Mouse (Mus musculus): Measurements from ENCODE around the gene Exosc8.
"Not testable (repeated sequence)": the region's sequence is repeated elsewhere in the genome, so short reads cannot be mapped to it uniquely, and the experiment has no call there.

The Exosc8 gene

DNA sequence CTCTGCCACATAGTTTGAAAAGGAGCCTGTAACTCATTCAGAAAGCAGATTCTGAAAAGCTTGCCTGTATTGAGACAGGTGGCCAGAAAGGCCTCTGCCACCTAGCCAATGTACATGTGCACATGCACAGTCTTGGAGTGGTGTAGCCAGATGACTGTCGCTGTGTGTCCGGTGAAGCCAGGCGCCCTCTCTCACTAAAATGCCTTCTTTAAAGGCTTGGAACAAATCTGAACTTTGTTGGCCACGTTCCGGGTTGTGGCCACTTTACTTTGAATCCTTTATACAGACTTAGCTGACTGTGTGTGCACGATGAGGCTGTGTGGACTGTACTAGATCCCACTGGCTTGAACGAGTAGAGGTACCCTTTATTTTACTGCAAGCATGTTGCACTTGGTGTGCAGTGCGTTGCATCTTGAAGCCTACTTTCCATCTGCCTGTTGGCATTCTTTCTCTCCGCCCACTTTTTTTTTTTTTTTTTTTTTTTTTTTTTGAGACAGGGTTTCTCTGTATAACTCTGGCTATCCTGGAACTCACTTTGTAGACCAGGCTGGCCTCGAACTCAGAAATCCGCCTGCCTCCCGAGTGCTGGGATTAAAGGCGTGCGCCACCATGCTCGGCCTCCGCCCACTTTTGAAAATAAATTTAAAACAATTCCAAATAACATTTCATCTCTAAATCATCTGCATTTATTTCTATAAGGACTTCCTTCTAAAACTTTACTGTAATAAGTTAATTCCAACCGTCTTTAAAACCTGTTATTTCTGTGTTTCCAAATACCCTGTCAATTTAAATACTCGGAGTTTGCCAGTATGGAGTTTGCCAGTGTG lies 1.1 kb upstream of the Exosc8 start:
- DNase-seq (ENCODE audit: low read depth, low spot score) = no peak

- peak; percentile 78 for DNase-seq (ENCODE audit: low read depth, low spot score)
These were observed 564 bp downstream of the Exosc8 start for GRCm38 (mm10) chr3:54734411-54735246.

DNA sequence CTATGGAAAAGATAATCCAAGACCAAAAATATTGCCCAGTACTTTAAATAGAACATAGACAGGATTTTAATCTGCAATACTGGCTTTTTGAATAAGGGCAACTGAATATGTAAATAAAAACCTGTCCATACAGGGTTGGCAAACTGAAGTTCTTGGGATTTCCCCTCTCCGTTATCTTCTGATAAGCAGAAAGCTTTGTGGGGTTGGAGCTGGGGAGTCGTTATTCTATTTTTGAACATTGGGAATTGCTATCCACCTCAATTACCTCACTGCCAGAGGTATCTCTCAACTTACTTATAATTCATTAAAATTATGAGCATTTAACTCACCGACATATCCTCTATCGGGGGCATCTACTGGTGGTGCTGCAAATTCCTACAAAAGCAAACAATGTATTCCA lies 2.8 kb downstream of the Exosc8 start:
- no peak for DNase-seq (ENCODE audit: low read depth, low spot score)

DNA sequence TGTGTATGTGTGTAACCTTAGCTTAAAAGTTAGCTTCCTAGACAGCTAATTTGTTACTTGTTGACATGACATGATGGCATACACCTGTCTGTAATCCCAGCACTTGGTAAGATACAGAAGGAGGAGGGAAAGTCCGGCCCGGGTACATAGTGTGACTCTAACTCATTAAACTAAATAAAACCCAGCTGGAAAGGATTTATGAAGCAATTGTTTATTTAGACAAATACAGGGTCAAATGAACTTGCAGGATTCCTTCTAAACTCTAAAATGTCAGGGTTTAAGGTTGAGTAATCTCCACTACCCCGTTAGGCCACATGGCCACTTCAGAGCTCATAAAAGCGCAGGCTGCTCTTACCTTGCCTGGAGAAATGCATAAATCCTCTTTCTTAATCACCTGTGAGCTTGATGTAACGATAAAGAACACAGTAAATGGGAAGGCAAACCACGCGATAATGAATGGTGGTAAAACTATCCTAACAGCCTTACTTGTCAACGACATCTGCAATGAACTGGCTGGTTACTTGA lies 3.5 kb downstream of the Exosc8 start:
- no peak for DNase-seq (ENCODE audit: low read depth, low spot score)

DNA sequence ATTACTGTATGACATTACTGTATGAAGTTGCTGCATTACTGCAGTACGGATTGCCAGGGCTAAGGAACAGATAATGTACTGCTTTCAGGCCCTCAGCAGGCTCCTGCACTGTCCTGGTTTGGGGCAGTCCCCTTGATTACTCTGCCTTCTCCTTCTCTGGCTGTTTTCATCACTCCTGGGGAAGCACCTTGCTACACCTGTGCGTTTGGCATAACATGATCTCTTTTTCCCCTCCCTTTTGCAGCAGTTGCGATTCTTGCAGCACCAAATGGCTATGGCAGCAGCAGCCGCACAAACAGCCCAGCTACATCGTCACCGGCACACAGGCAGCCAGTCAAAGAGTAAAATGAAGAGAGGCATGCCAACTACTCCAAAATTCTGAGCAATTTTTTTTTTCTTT lies 7.1 kb downstream of the Exosc8 start:
- no peak for DNase-seq (ENCODE audit: low read depth, low spot score)

GRCm38 (mm10) chr3:54727588-54727987 lies 7.6 kb downstream of the Exosc8 start:
- DNase-seq (ENCODE audit: low read depth, low spot score) = no peak

DNA sequence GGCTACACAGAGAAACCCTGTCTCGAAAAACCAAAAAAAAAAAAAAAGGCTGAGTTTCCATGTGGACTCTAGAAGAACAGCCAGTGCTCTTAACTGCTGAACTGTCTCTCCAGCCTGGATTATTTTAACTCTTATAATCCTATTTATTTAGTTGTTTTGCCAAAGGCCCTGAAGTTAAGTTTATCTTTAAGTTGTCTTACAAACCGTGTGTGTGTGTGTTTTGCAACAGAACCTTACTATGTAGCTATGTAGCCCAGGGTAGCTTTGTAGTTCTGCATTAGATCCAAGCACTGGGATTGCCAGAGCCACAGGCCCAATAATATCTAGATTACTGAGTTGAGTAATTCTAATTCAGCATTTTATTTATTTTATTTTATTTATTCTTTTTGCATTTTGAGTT lies 9.8 kb downstream of the Exosc8 start:
- DNase-seq (ENCODE audit: low read depth, low spot score) = no peak

DNA sequence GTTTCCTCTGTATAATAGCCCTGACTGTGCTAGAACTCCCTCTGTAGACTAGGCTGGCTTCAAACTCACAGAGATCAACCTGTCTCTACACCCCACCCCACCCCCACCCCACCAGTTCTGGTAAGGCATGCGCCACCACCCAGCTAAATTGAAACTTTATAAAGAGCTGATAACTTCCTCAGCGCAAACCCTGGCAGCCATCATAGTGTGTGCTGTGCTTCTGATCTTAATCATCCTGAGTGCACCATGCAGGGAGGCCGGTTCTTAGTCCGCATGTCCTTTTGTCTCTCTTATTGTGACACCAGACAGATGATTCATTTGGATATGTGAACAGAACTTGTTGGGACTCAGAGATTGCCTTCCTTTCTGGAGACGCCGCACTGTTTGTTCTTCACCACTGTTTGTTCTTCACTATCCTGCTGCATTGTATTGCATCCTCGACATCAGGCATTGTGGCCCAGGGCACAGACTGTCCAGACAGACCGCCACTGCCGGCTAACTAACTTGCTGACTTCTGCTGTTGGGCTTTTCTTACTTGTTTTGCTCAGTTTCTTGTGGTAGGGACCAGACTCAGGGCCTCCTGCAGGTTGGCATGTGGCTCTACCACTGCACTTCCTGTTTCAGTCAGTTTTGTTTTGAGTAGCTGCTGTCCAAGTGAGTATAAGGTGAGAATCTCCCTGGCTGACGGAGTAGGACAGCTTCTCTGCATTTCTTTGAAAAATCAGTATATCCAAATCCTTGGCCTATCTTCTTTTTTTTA lies 11.3 kb downstream of the Exosc8 start:
- DNase-seq (ENCODE audit: low read depth, low spot score) = no peak

DNA sequence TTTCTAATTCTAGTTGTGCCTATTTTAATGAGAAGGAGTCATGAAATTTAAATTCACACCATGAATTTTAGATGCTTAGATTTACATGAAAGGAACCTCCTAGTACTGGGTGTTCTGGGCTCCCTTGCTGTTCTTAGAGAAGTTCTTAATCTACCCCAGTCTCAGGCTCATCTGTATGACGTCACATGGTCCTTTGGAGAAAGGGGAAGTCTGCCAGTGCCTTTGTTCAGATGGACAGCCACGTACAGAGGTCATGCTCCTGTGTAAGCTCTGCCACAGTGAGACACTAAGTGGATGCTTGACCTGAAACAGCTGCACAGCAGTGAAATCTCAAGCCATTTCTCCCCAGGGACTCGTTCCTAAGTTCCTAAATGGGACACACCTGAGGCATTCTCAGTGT lies 16.2 kb downstream of the Exosc8 start:
- DNase-seq (ENCODE audit: low read depth, low spot score) = no peak

DNA sequence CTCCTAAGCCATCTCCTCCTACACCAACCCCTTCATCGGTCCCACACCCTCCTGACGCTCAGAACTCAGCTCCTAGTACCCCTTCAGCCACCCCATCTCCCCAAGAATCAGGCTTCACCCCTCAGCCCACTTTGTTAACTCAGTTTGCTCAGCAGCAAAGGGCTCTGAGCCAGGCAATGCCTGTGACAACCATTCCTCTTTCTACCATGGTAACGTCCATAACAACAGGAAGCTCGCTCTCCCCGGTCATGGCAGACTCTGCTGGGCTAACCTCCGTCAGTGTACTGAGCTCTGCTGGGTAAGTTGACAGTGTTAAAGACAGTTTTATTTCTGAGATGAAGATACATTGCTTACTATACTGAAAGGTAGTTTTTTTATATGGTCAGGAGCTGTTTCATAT lies 17.8 kb downstream of the Exosc8 start:
- DNase-seq (ENCODE audit: low read depth, low spot score) = no peak

GRCm38 (mm10) chr3:54715461-54715860 lies 19.7 kb downstream of the Exosc8 start:
- no peak for DNase-seq (ENCODE audit: low read depth, low spot score)

GRCm38 (mm10) chr3:54714253-54714652 lies 20.9 kb downstream of the Exosc8 start, which contains the start of gene Gm21958:
TSS of gene Gm21958 (minus strand) at chr3:54714353.
- DNase-seq (ENCODE audit: low read depth, low spot score) = no peak

GRCm38 (mm10) chr3:54708972-54709371 lies 26.2 kb downstream of the Exosc8 start:
- no peak for DNase-seq (ENCODE audit: low read depth, low spot score)

DNA sequence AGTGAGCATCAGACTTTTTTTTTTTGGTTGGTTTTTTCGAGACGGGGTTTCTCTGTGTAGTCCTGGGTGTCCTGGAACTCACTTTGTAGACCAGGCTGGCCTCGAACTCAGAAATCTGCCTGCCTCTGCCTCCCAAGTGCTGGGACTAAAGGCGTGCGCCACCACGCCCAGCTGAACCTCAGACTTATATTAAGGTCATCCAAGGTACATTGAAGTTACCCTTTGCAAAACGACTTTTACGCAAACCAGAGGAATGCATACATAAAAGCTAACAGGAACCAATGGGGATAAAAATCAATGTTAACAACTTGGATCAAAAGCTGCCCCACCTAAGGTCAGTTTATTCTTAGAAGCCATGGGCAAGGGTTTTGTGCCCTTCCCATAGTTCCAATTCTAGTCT lies 31.1 kb downstream of the Exosc8 start:
- DNase-seq (ENCODE audit: low read depth, low spot score) = not testable (repeated sequence)

GRCm38 (mm10) chr3:54699759-54700301 lies 35.4 kb downstream of the Exosc8 start:
- DNase-seq (ENCODE audit: low read depth, low spot score) = no peak

DNA sequence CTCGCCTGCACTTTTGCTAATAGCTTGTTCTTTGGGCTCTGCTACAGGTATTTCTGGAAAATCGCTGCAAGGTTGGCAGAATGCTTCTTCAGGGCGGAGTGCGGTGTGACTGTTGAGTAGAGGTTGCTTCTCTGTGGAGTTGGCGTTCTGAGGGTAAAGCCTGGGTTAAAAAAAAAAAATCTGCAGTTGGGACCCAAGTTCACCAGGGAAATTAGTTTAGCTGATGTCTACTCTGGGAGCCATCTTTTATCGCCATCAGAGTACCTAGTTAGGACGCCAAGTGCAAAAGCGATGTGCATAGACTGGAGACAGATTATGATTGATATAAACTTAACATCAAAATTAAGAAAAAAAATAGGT lies 42.2 kb downstream of the Exosc8 start:
- DNase-seq (ENCODE audit: low read depth, low spot score) = no peak

- peak; percentile 91 for DNase-seq (ENCODE audit: low read depth, low spot score)
These were observed 42.8 kb downstream of the Exosc8 start, which contains the start of gene Supt20 for GRCm38 (mm10) chr3:54692202-54693055. TSS of gene Supt20 (plus strand) at chr3:54692807.

- no peak for DNase-seq (ENCODE audit: low read depth, low spot score)
These were observed 46.1 kb downstream of the Exosc8 start for GRCm38 (mm10) chr3:54689091-54689490.

GRCm38 (mm10) chr3:54687245-54687644 lies 47.9 kb downstream of the Exosc8 start:
- no peak for DNase-seq (ENCODE audit: low read depth, low spot score)

- no peak for DNase-seq (ENCODE audit: low read depth, low spot score)
These were observed 50.0 kb downstream of the Exosc8 start for GRCm38 (mm10) chr3:54685202-54685601.
